Mouse (Mus musculus) myocyte (in vitro differentiated cells): ENCODE results near the gene Krt78. TPM values are rescaled to one million over a fixed set of nuclear protein-coding genes. Genes with fewer than 3 reads are reported as not detected.

ENCODE experiments used
- H3K27me3 ChIP-seq: one replicate; pipeline ENCODE4 v1.6.1; 2011; ENCODE audit not compliant: control insufficient read depth, insufficient read depth, insufficient read length
- H3K36me3 ChIP-seq: one replicate; pipeline ENCODE4 v1.6.1; 2011; ENCODE audit not compliant: control insufficient read depth, insufficient read depth
- H3K4me2 ChIP-seq: one replicate; pipeline ENCODE4 v1.6.1; 2011; ENCODE audit warnings: low read depth, control low read depth
- H3K4me3 ChIP-seq: one replicate; pipeline ENCODE4 v1.5.1; 2011; ENCODE audit warnings: mild to moderate bottlenecking, control low read depth, moderate library complexity
- H3K79me2 ChIP-seq: one replicate; pipeline ENCODE4 v1.6.1; 2011; ENCODE audit not compliant: control insufficient read depth, insufficient read depth
- H3ac ChIP-seq: one replicate; pipeline ENCODE4 v1.6.1; 2011; ENCODE audit not compliant: control insufficient read depth, insufficient read length
- CEBPB ChIP-seq: IDR thresholded peaks from 2 replicates; pipeline ENCODE4 v1.6.1; 2011; ENCODE audit warnings: mild to moderate bottlenecking, moderate library complexity; ENCODE audit not compliant: poor library complexity, insufficient read depth, severe bottlenecking
- E2F4 ChIP-seq: IDR thresholded peaks from one replicate; pipeline ENCODE4 v1.6.1; 2011; ENCODE audit warnings: mild to moderate bottlenecking, control low read depth, moderate library complexity; ENCODE audit not compliant: insufficient read depth
- MAX ChIP-seq: IDR thresholded peaks from one replicate; pipeline ENCODE4 v1.6.1; 2011; ENCODE audit warnings: low read depth, mild to moderate bottlenecking, control low read depth
- MYOD1 ChIP-seq, 3 experiments: IDR thresholded peaks; one replicate each; pipeline ENCODE4 v1.6.1; 2011; ENCODE audit warnings: control low read depth in 2 of 3, low read depth in 2 of 3, mild to moderate bottlenecking in 2 of 3, moderate library complexity in 1 of 3; ENCODE audit not compliant: insufficient read length in 2 of 3, control insufficient read depth in 1 of 3
- MYOG ChIP-seq, 3 experiments: IDR thresholded peaks; one replicate each; pipeline ENCODE4 v1.6.1; 2011; ENCODE audit warnings: control low read depth in 2 of 3, low read depth in 2 of 3, mild to moderate bottlenecking in 2 of 3; ENCODE audit not compliant: insufficient read length in 2 of 3, control insufficient read depth in 1 of 3, insufficient read depth in 1 of 3
- POLR2A ChIP-seq: IDR thresholded peaks from one replicate; pipeline ENCODE4 v1.6.1; 2011; ENCODE audit warnings: low read depth, mild to moderate bottlenecking, control low read depth, moderate library complexity; ENCODE audit not compliant: insufficient read length
- POLR2AphosphoS2 ChIP-seq: IDR thresholded peaks from one replicate; pipeline ENCODE4 v1.6.1; 2011; ENCODE audit warnings: low read depth, control low read depth; ENCODE audit not compliant: insufficient read length
- REST ChIP-seq: IDR thresholded peaks from one replicate; pipeline ENCODE4 v1.6.1; 2011; ENCODE audit warnings: mild to moderate bottlenecking, control low read depth, moderate library complexity; ENCODE audit not compliant: insufficient read depth, insufficient read length
- SRF ChIP-seq: IDR thresholded peaks from one replicate; pipeline ENCODE4 v1.6.1; 2011; ENCODE audit warnings: low read depth; ENCODE audit not compliant: control insufficient read depth, insufficient read length
- TCF12 ChIP-seq: IDR thresholded peaks from one replicate; pipeline ENCODE4 v1.6.1; 2011; ENCODE audit warnings: mild to moderate bottlenecking, control low read depth; ENCODE audit not compliant: poor library complexity, insufficient read depth, severe bottlenecking
- TCF3 ChIP-seq: IDR thresholded peaks from one replicate; pipeline ENCODE4 v1.6.1; 2011; ENCODE audit warnings: low read depth, control low read depth; ENCODE audit not compliant: insufficient read length
- USF1 ChIP-seq: IDR thresholded peaks from one replicate; pipeline ENCODE4 v1.6.1; 2011; ENCODE audit warnings: low read depth, mild to moderate bottlenecking, control low read depth, moderate library complexity
- polyA plus RNA-seq: library from polyadenylated mRNA; unstranded; fragments of >200 nt; fragmentation: generic; extraction: Trizol; gene quantifications from one replicate; pipeline ENCODE4 v1.2.1, GENCODE M21; 2012; ENCODE audit warnings: missing spikeins

Gene Krt78
- not detected for polyA plus RNA-seq

DNA sequence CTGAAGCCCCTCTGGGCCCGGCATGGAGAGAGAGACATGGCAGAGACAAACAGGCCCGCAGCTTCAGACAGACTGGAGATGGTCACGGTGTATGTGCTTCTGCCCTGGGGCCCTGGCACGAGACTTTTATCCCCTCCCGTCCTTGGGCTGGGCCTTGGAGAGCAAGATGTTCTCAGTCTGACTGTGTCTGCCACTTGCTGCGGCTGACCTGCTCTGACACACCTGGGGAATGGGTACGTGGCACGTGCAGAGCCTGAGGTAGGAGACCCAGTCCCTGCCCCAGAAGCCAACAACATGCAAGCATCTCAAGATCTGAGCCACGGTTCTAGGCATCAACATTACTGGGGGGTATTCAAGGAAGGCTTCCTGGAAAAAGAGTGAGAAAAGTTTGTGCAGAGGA lies at the start of gene Krt78:
Gene Krt78 (minus strand): TSS at position 101 of the 400 bp plus-strand sequence.
- no peak for TF ChIP-seq POLR2AphosphoS2
- no peak for TF ChIP-seq MYOG (IDR thresholded peaks at IDR 0.05; ENCODE audit: control insufficient read depth in 1 of 3, insufficient read depth in 1 of 3, insufficient read length in 2 of 3, low read depth in 2 of 3)
- TF ChIP-seq CEBPB = no peak
- no peak for TF ChIP-seq MYOD1 (IDR thresholded peaks at IDR 0.05; ENCODE audit: control insufficient read depth in 1 of 3, insufficient read length in 2 of 3, low read depth in 2 of 3)
- TF ChIP-seq TCF12 = no peak
- TF ChIP-seq TCF3 = no peak
- TF ChIP-seq REST = no peak
- no peak for TF ChIP-seq POLR2A
- TF ChIP-seq SRF = no peak
- H3K36me3 ChIP-seq = no peaks in the 10 kb centered on the region
- no peak within 1 kb of the TSS for H3ac ChIP-seq
- no peak within 1 kb of the TSS for H3K4me3 ChIP-seq
- no peaks in the 10 kb centered on the region for H3K79me2 ChIP-seq
- peaks cover 83% of the 10 kb centered on the region for H3K27me3 ChIP-seq
- H3K4me2 ChIP-seq = no peak within 1 kb of the TSS

DNA sequence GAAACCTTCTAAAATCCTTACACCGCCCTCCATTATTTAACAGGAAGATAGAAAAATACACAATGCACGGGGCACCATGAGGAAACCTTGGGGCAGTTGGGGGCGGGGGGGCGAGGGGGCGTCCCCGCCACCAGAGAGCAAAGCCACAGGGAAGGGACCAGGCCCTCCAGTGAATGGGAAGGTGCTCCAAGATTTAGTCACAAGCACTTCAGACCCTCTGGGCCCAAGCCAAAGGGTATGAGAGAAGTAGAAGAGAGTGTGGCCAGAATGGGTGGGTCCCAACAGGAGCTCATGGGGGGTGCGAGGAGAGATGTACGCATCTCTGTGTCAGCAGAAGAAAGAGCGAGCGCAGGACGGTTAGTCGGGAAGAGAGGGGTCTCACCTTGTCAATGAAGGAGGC lies 49.4 kb upstream of the Krt78 start:
- Histone ChIP-seq H3K27me3 (no peaks in the 10 kb centered on the region), H3K4me2 (no peak overlapping the region), H3K4me3 (no peak overlapping the region)

GRCm38 (mm10) chr15:102002646-102003488 lies 48.8 kb upstream of the Krt78 start:
- Histone ChIP-seq H3K36me3 (no peaks in the 10 kb centered on the region), H3K27me3 (no peaks in the 10 kb centered on the region), H3K79me2 (no peaks in the 10 kb centered on the region), H3ac (no peak overlapping the region), H3K4me2 (no peak overlapping the region), H3K4me3 (no peak overlapping the region)
- TF ChIP-seq TCF12 = no peak
- no peak for TF ChIP-seq MAX
- TF ChIP-seq CEBPB = no peak
- no peak for TF ChIP-seq USF1
- TF ChIP-seq TCF3 = no peak
- TF ChIP-seq E2F4 = no peak
- TF ChIP-seq POLR2AphosphoS2 = no peak

More for the DNA sequence above, 49.4 kb upstream of the Krt78 start:
- no peak for TF ChIP-seq MYOD1 (IDR thresholded peaks at IDR 0.05; ENCODE audit: control insufficient read depth in 1 of 3, insufficient read length in 2 of 3, low read depth in 2 of 3)
- no peak for TF ChIP-seq POLR2A
- no peak for TF ChIP-seq TCF3
- TF ChIP-seq E2F4 = no peak
- no peak for TF ChIP-seq USF1
- TF ChIP-seq REST = no peak
- TF ChIP-seq SRF = no peak
- no peak for TF ChIP-seq CEBPB
- no peak for TF ChIP-seq TCF12
- TF ChIP-seq POLR2AphosphoS2 = no peak
- no peak for TF ChIP-seq MYOG (IDR thresholded peaks at IDR 0.05; ENCODE audit: control insufficient read depth in 1 of 3, insufficient read depth in 1 of 3, insufficient read length in 2 of 3, low read depth in 2 of 3)
- no peak for TF ChIP-seq MAX
- Histone ChIP-seq H3K79me2 (no peaks in the 10 kb centered on the region), H3ac (no peak overlapping the region), H3K36me3 (no peaks in the 10 kb centered on the region)

DNA sequence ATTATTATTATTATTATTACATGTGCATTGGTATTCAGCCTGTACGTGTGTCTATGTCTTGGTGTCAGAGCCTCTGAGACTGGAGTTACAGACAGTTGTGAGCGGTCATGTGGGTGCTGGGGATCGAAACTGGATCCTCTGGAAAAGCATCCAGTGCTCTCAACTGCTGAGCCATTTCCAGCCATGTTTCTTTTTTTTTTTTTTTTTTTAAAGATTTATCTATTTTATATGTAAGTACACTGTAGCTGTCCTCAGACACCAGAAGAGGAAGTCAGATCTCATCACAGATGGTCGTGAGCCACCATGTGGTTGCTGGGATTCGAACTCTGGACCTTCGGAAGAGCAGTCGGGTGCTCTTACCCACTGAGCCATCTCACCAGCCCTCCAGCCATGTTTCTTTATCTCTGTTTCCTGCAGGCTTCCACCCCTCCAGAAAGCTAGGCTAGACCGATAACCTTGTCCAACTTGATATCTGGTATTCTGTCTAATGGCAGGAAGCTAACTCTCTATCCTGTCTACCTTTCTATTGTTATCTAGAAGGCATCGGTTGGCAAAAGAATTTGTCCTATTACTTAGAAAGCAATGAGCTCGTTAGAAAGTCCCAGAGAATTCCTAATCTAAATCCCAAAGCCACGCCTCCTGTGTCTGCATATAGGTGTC lies 45.7 kb upstream of the Krt78 start:
- H3K27me3 ChIP-seq = no peaks in the 10 kb centered on the region
- no peak overlapping the region for H3K4me3 ChIP-seq
- no peaks in the 10 kb centered on the region for H3K79me2 ChIP-seq
- no peak overlapping the region for H3ac ChIP-seq
- H3K4me2 ChIP-seq = no peak overlapping the region
- no peaks in the 10 kb centered on the region for H3K36me3 ChIP-seq
- no peak for TF ChIP-seq TCF12
- TF ChIP-seq MYOD1 (IDR thresholded peaks at IDR 0.05; ENCODE audit: control insufficient read depth in 1 of 3, insufficient read length in 2 of 3, low read depth in 2 of 3) = no peak
- no peak for TF ChIP-seq SRF
- TF ChIP-seq USF1 = no peak
- TF ChIP-seq MYOG (IDR thresholded peaks at IDR 0.05; ENCODE audit: control insufficient read depth in 1 of 3, insufficient read depth in 1 of 3, insufficient read length in 2 of 3, low read depth in 2 of 3) = no peak
- no peak for TF ChIP-seq CEBPB
- no peak for TF ChIP-seq E2F4
- no peak for TF ChIP-seq MAX
- TF ChIP-seq REST = no peak
- no peak for TF ChIP-seq POLR2A
- TF ChIP-seq POLR2AphosphoS2 = no peak
